Mouse (Mus musculus) stomach, postnatal 0 days (tissue): ENCODE measurements around the gene Dusp22.

ENCODE experiments used
- CTCF ChIP-seq: IDR thresholded peaks from 2 replicates; pipeline ENCODE4 v1.5.1; 2016; ENCODE audit warnings: antibody characterized with exemption, low read depth, mild to moderate bottlenecking, moderate library complexity
- EP300 ChIP-seq: optimal IDR thresholded peaks from 2 replicates; pipeline ENCODE3; 2016; ENCODE audit warnings: antibody characterized with exemption

GRCm38 (mm10) chr13:30629794-30630410 is 29.9 kb upstream of the Dusp22 start:
- TF ChIP-seq CTCF, result no peak
- TF ChIP-seq EP300, result no peak
